Mouse (Mus musculus) lung, postnatal 0 days (tissue): ENCODE results near the gene Bag5. TPM values are rescaled to one million over a fixed set of nuclear protein-coding genes. Genes with fewer than 3 reads are reported as not detected.
"Not testable (repeated sequence)": the region's sequence is repeated elsewhere in the genome, so short reads cannot be mapped to it uniquely, and the experiment has no call there.

ENCODE experiments used
- ATAC-seq: fragments of 200-750 bp; cut with Nextera tagmentation; 2 replicates; pipeline ENCODE4 v1.8.0; 2017; ENCODE audit warnings: moderate library complexity
- DNase-seq: peaks from one replicate; pipeline ENCODE4 v3.0.0-alpha.2; 2016; ENCODE audit warnings: low spot score
- H3K27ac ChIP-seq: fragments of 300-500 bp; sonication (generic); 2 replicates; pipeline ENCODE4 v1.5.1; 2014; ENCODE audit warnings: antibody characterized with exemption, mild to moderate bottlenecking, low read length, mixed read lengths
- H3K27me3 ChIP-seq: fragments of 300-500 bp; sonication (generic); replicated peaks from 2 replicates; pipeline ENCODE4 v1.6.1; 2014; ENCODE audit warnings: low read length, mixed read lengths; ENCODE audit not compliant: insufficient read depth
- H3K36me3 ChIP-seq: fragments of 300-500 bp; sonication (generic); 2 replicates; pipeline ENCODE4 v1.6.1; 2014; ENCODE audit warnings: low read length, mixed read lengths; ENCODE audit not compliant: insufficient read depth
- H3K4me1 ChIP-seq: fragments of 300-500 bp; sonication (generic); 2 replicates; pipeline ENCODE4 v1.6.1; 2014; ENCODE audit warnings: antibody characterized with exemption, low read depth, low read length, mixed read lengths; ENCODE audit not compliant: insufficient read depth
- H3K4me2 ChIP-seq: fragments of 300-500 bp; sonication (generic); replicated peaks from 2 replicates; pipeline ENCODE4 v1.6.1; 2014; ENCODE audit warnings: low read depth, mild to moderate bottlenecking, low read length, moderate library complexity, mixed read lengths
- H3K4me3 ChIP-seq: fragments of 300-500 bp; sonication (generic); 2 replicates; pipeline ENCODE4 v1.5.1; 2014; ENCODE audit warnings: low read depth, low read length
- H3K9ac ChIP-seq: fragments of 300-500 bp; sonication (generic); replicated peaks from 2 replicates; pipeline ENCODE4 v1.6.1; 2014; ENCODE audit warnings: low read depth, mild to moderate bottlenecking
- H3K9me3 ChIP-seq: fragments of 300-500 bp; sonication (generic); 2 replicates; pipeline ENCODE4 v1.6.1; 2016; ENCODE audit warnings: low read length, mixed read lengths
- CTCF ChIP-seq: IDR thresholded peaks from 2 replicates; pipeline ENCODE4 v1.5.1; 2016; ENCODE audit warnings: antibody characterized with exemption, mild to moderate bottlenecking
- EP300 ChIP-seq: IDR thresholded peaks from 2 replicates; pipeline ENCODE4 v1.6.1; 2016; ENCODE audit warnings: antibody characterized with exemption, mild to moderate bottlenecking, control low read depth
- WGBS: fragments of 180-500 bp; shearing (Covaris S2); extraction: QIAGEN DNeasy Blood & Tissue Kit; methylation state at CpG from one replicate; pipeline ENCODE4 v1.1.7; 2014; 5-methylcytosine and 5-hydroxymethylcytosine counted together
- polyA plus RNA-seq: library from polyadenylated mRNA; unstranded; fragments of >200 nt; fragmentation: Nextera tagmentation; extraction: Ambion mirVana; gene quantifications from 2 replicates; pipeline ENCODE4 v1.2.1, GENCODE M21; 2015

Bag5 gene
- polyA plus RNA-seq, 1 experiment from 2014 or later: 48.9 TPM

- peak; percentile 75 for DNase-seq
- 22% methylated on average over 3 of the region's 3 CpGs for WGBS
- peak; percentile 36 for ATAC-seq
These were observed 25.7 kb upstream of the Bag5 start for GRCm38 (mm10) chr12:111738754-111739153.

DNA sequence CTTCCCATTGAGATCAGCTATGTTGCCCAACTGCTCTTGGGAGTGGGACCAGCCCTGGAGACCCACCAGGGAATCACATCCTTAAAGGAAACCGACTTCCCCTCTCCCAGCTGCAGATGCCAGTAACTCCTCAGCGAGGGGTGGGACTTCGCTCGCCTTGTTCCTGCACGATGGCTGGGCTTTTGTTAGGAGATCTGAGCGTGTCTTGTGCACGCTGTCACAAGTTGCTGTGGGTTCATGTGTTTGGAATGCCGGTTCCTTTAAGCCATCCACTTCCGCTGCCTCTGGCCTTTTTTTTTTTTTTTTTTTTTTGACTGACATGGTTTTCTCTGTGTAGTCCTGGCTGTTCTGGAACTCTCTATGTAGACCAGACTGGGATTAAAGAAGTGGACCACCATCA is 24.3 kb upstream of the Bag5 start:
- 41% methylated on average over 9 of the region's 9 CpGs for WGBS
- peak; percentile 44 for DNase-seq

More at GRCm38 (mm10) chr12:111738754-111739153, 25.7 kb upstream of the Bag5 start:
- Histone ChIP-seq H3K27ac (no peak overlapping the region), H3K9ac (no peak overlapping the region), H3K27me3 (no peaks in the 10 kb centered on the region), H3K9me3 (no peaks in the 10 kb centered on the region), H3K4me3 (no peak overlapping the region), H3K4me1 (no peaks in the 10 kb centered on the region), H3K36me3 (no peaks in the 10 kb centered on the region), H3K4me2 (no peak overlapping the region)
- no peak for TF ChIP-seq EP300
- peak; percentile 79 for TF ChIP-seq CTCF

GRCm38 (mm10) chr12:111736676-111737075 is 23.6 kb upstream of the Bag5 start:
- not testable (repeated sequence) for H3K9ac ChIP-seq, H3K27me3 ChIP-seq, H3K36me3 ChIP-seq, H3K4me1 ChIP-seq, H3K9me3 ChIP-seq, ATAC-seq, H3K4me3 ChIP-seq, H3K27ac ChIP-seq, H3K4me2 ChIP-seq, DNase-seq
- WGBS: 79% methylated on average over 8 of the region's 8 CpGs

More for the DNA sequence above, 24.3 kb upstream of the Bag5 start:
- no peak overlapping the region for H3K4me3 ChIP-seq
- no peak overlapping the region for H3K27ac ChIP-seq
- H3K9ac ChIP-seq: no peak overlapping the region
- H3K27me3 ChIP-seq: no peaks in the 10 kb centered on the region
- H3K4me1 ChIP-seq: no peaks in the 10 kb centered on the region
- TF ChIP-seq CTCF (no peak), EP300 (no peak)
- no peaks in the 10 kb centered on the region for H3K9me3 ChIP-seq
- no peak overlapping the region for H3K4me2 ChIP-seq
- peak; percentile 23 for ATAC-seq
- H3K36me3 ChIP-seq: no peaks in the 10 kb centered on the region

DNA sequence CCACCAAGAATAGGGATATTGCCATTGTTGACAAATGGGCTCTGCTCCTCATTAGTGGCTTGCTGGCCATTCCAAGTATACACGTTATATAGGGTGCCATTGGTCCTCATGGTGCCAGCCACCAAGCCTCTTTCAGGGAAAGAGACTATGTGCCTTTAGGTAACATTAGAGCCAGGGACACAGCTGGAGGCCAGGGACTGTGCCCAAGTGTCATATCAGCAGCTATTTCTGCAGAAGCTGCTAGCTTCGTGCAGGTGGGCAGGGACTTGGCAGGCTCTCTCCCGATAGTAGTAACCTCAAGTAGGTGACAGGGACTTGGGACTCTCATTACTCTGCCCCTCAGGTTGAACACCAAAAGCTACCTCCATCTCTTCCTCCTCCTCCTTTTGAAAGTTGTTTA is 21.9 kb upstream of the Bag5 start:
- DNase-seq (no peak), ATAC-seq (no peak)
- H3K4me3 ChIP-seq: no peak overlapping the region
- H3K9me3 ChIP-seq: no peaks in the 10 kb centered on the region
- no peak overlapping the region for H3K9ac ChIP-seq
- TF ChIP-seq EP300: no peak
- TF ChIP-seq CTCF: no peak
- 92% methylated on average over 3 of the region's 3 CpGs for WGBS
- H3K4me1 ChIP-seq: no peaks in the 10 kb centered on the region
- H3K4me2 ChIP-seq: no peak overlapping the region
- no peaks in the 10 kb centered on the region; the same call in 1 of the 2 replicates for H3K36me3 ChIP-seq
- no peak overlapping the region for H3K27ac ChIP-seq
- no peaks in the 10 kb centered on the region for H3K27me3 ChIP-seq

GRCm38 (mm10) chr12:111732921-111733320 is 19.9 kb upstream of the Bag5 start:
- H3K4me2 ChIP-seq: no peak overlapping the region
- H3K36me3 ChIP-seq: no peaks in the 10 kb centered on the region; the same call in 1 of the 2 replicates
- H3K9me3 ChIP-seq: no peaks in the 10 kb centered on the region
- peak; percentile 2; the same call in 1 of the 2 replicates for ATAC-seq
- no peaks in the 10 kb centered on the region for H3K27me3 ChIP-seq
- no peak overlapping the region for H3K4me3 ChIP-seq
- no peak overlapping the region for H3K27ac ChIP-seq
- no peak overlapping the region for H3K9ac ChIP-seq
- no peak for DNase-seq
- H3K4me1 ChIP-seq: no peaks in the 10 kb centered on the region
- TF ChIP-seq EP300: no peak
- TF ChIP-seq CTCF: no peak
- WGBS: 63% methylated on average over 5 of the region's 5 CpGs

- ATAC-seq: peak; percentile 96
- peak; percentile 94 for DNase-seq
- WGBS: 33% methylated on average over 30 of the region's 30 CpGs
- no peak overlapping the region for H3K27ac ChIP-seq
- TF ChIP-seq CTCF: peak; percentile 100
- TF ChIP-seq EP300: no peak
- H3K4me1 ChIP-seq: no peaks in the 10 kb centered on the region
- no peak overlapping the region for H3K4me3 ChIP-seq
- peaks cover 4% of the 10 kb centered on the region; the same call in 1 of the 2 replicates for H3K36me3 ChIP-seq
- H3K9me3 ChIP-seq: no peaks in the 10 kb centered on the region
- H3K27me3 ChIP-seq: no peaks in the 10 kb centered on the region
- no peak overlapping the region for H3K9ac ChIP-seq
- no peak overlapping the region for H3K4me2 ChIP-seq
These were observed 19.1 kb upstream of the Bag5 start for GRCm38 (mm10) chr12:111731822-111732807.
